Mouse (Mus musculus) C2C12 (cell line): ENCODE measurements at regions not wholly inside any gene's neighbourhood (a gene's known extent, or its start where the extent isn't known, plus 50 kb on each side); places are given as distances from the start of the nearest gene placed in this dataset.

Experiments used
- CEBPB ChIP-seq: IDR thresholded peaks from one replicate; pipeline ENCODE4 v1.6.1; 2011; ENCODE audit warnings: low read depth, mild to moderate bottlenecking, control low read depth, moderate library complexity
- CTCF ChIP-seq: IDR thresholded peaks from one replicate; pipeline ENCODE4 v1.5.1; 2011; ENCODE audit not compliant: control insufficient read depth, insufficient read depth, insufficient read length
- MAX ChIP-seq: IDR thresholded peaks from one replicate; pipeline ENCODE4 v1.6.1; 2011; ENCODE audit warnings: mild to moderate bottlenecking, control low read depth
- MYOD1 ChIP-seq: IDR thresholded peaks from one replicate; pipeline ENCODE4 v1.6.1; 2011; ENCODE audit warnings: low read depth; ENCODE audit not compliant: control insufficient read depth, insufficient read length
- USF1 ChIP-seq: IDR thresholded peaks from one replicate; pipeline ENCODE4 v1.6.1; 2011; ENCODE audit warnings: low read depth, mild to moderate bottlenecking, control low read depth, moderate library complexity

- no peak for TF ChIP-seq USF1
- TF ChIP-seq CTCF, result no peak
- TF ChIP-seq MAX, result no peak
- no peak for TF ChIP-seq CEBPB
- no peak for TF ChIP-seq MYOD1
Observed at GRCm38 (mm10) chr8:30863017-30863416, 2565.5 kb upstream of the 5930422O12Rik start.
